Mouse (Mus musculus): ENCODE measurements around the gene Samhd1.

DNA sequence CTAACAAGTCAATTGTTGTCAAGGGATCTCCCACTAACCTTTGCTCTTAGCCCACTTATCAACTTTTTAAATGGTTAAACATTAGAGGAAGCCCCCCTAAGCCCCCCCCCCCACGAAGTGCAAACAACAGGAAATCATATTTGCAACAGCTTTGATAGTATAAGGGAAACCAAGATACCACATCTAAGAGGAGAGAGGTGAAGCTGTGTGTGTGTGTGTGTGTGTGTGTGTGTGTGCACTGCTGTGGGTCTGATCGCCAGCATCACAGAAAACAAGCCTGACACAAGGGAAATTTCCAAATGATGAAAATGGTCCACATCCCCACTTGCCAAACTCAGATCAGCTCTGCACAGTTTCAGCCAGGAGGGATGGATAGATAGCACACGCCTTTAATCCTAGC is 16.0 kb downstream of the Samhd1 start:
- TF ChIP-seq CTCF (IDR thresholded peaks at IDR 0.05; ENCODE audit: borderline replicate concordance, insufficient read depth, low read length) (no peak), POLR2A (IDR thresholded peaks at IDR 0.05; ENCODE audit: low read depth, low read length) (no peak)
